Mouse (Mus musculus) CH12.LX (cell line): ENCODE results near the gene Tgif2. TPM values are rescaled to one million over a fixed set of nuclear protein-coding genes. Genes with fewer than 3 reads are reported as not detected.
A peak's percentile ranks its signal among the peaks of the same experiment; 100 is the strongest.
"Not testable (repeated sequence)": the region's sequence is repeated elsewhere in the genome, so short reads cannot be mapped to it uniquely, and the experiment has no call there.

Experiments
- DNase-seq: peaks from one replicate; pipeline ENCODE4 v3.0.0-alpha.2; 2013; ENCODE audit errors: extremely low read depth
- H3K27ac ChIP-seq: 2 replicates; pipeline ENCODE4 v1.5.1; 2012; ENCODE audit warnings: low read depth, mild to moderate bottlenecking, control low read depth, moderate library complexity; ENCODE audit not compliant: insufficient read depth
- H3K27me3 ChIP-seq: replicated peaks from 2 replicates; pipeline ENCODE3; 2012; ENCODE audit warnings: inconsistent platforms
- H3K36me3 ChIP-seq, 2 experiments: replicated peaks in 1 of 2; 2 replicates each; pipeline versions ENCODE3 to v1.6.1; 2012; ENCODE audit warnings: inconsistent platforms in 1 of 2, low read length in 1 of 2, mild to moderate bottlenecking in 1 of 2, mixed read lengths in 1 of 2, moderate library complexity in 1 of 2; ENCODE audit not compliant: control insufficient read depth in 1 of 2, insufficient read depth in 1 of 2
- H3K4me1 ChIP-seq, 2 experiments: 2 replicates each; pipeline ENCODE4 v1.6.1; 2012; ENCODE audit warnings: inconsistent platforms in 1 of 2, moderate library complexity in 1 of 2; ENCODE audit not compliant: insufficient read depth in 2 of 2, control insufficient read depth in 1 of 2
- H3K4me2 ChIP-seq: 2 replicates; pipeline ENCODE4 v1.6.1; 2012; ENCODE audit warnings: low read depth, mild to moderate bottlenecking, control low read depth; ENCODE audit not compliant: poor library complexity, insufficient read depth, severe bottlenecking
- H3K4me3 ChIP-seq, 3 experiments: fragments of 150-350 bp in 1 of 3; sonication (generic) in 1 of 3; replicated peaks in 1 of 3; 2 replicates each; pipeline versions ENCODE3 to v1.5.1; 2011 to 2012; ENCODE audit warnings: low read depth in 2 of 3, low read length in 2 of 3, mild to moderate bottlenecking in 2 of 3, moderate library complexity in 2 of 3, control low read depth in 1 of 3, improper control_type of control experiment in 1 of 3, inconsistent platforms in 1 of 3, mixed read lengths in 1 of 3; ENCODE audit not compliant: poor library complexity in 1 of 3
- H3K79me2 ChIP-seq: replicated peaks from 2 replicates; pipeline ENCODE4 v1.6.1; 2012; ENCODE audit warnings: mild to moderate bottlenecking, moderate library complexity; ENCODE audit not compliant: control insufficient read depth, poor library complexity, insufficient read depth, severe bottlenecking; ENCODE audit errors: extremely low read depth
- H3K9ac ChIP-seq: 2 replicates; pipeline ENCODE4 v1.6.1; 2012; ENCODE audit warnings: low read depth, mild to moderate bottlenecking, control low read depth, moderate library complexity; ENCODE audit not compliant: insufficient read depth
- H3K9me3 ChIP-seq: replicated peaks from 2 replicates; pipeline ENCODE3; 2012; ENCODE audit warnings: low read length, inconsistent platforms, mixed read lengths
- CHD2 ChIP-seq: IDR thresholded peaks from 2 replicates; pipeline ENCODE4 v1.6.1; 2011; ENCODE audit warnings: low read length, improper control_type of control experiment
- CTCF ChIP-seq, 2 experiments: IDR thresholded peaks in 1 of 2; conservative IDR thresholded peaks in 1 of 2; 2 replicates each; pipeline ENCODE4 v1.5.1; 2011 to 2012; ENCODE audit warnings: low read depth in 2 of 2, low read length in 2 of 2, improper control_type of control experiment in 1 of 2, inconsistent platforms in 1 of 2, mild to moderate bottlenecking in 1 of 2, moderate library complexity in 1 of 2
- E2F4 ChIP-seq: IDR thresholded peaks from 2 replicates; pipeline ENCODE4 v1.6.1; 2011; ENCODE audit warnings: low read depth, low read length, improper control_type of control experiment; ENCODE audit not compliant: insufficient replicate concordance
- EP300 ChIP-seq: IDR thresholded peaks from 2 replicates; pipeline ENCODE4 v1.6.1; 2011; ENCODE audit warnings: low read length, improper control_type of control experiment
- ETS1 ChIP-seq: conservative IDR thresholded peaks from 2 replicates; pipeline ENCODE4 v1.6.1; 2012; ENCODE audit warnings: low read depth, mild to moderate bottlenecking, inconsistent platforms, low read length, improper control_type of control experiment, moderate library complexity
- GABPA ChIP-seq: IDR thresholded peaks from 2 replicates; pipeline ENCODE4 v1.6.1; 2012; ENCODE audit warnings: low read depth, low read length, improper control_type of control experiment, inconsistent platforms; ENCODE audit not compliant: insufficient replicate concordance
- JUND ChIP-seq: conservative IDR thresholded peaks from 2 replicates; pipeline ENCODE4 v1.6.1; 2011; ENCODE audit warnings: low read depth, low read length, improper control_type of control experiment
- KAT2A ChIP-seq: IDR thresholded peaks from 2 replicates; pipeline ENCODE4 v1.6.1; 2012; ENCODE audit warnings: low read length, improper control_type of control experiment, inconsistent platforms; ENCODE audit not compliant: insufficient replicate concordance
- MAFK ChIP-seq: IDR thresholded peaks from 2 replicates; pipeline ENCODE4 v1.6.1; 2011; ENCODE audit warnings: low read length, improper control_type of control experiment; ENCODE audit not compliant: insufficient replicate concordance
- MAX ChIP-seq: IDR thresholded peaks from 2 replicates; pipeline ENCODE4 v1.6.1; 2011; ENCODE audit warnings: low read length, improper control_type of control experiment
- MAZ ChIP-seq: IDR thresholded peaks from 2 replicates; pipeline ENCODE4 v1.6.1; 2012; ENCODE audit warnings: low read depth, mild to moderate bottlenecking, inconsistent platforms, low read length, improper control_type of control experiment, moderate library complexity
- MEF2A ChIP-seq: IDR thresholded peaks from 2 replicates; pipeline ENCODE4 v1.6.1; 2014; ENCODE audit warnings: low read depth, mild to moderate bottlenecking, inconsistent platforms, low read length, improper control_type of control experiment, borderline replicate concordance
- MXI1 ChIP-seq: IDR thresholded peaks from 2 replicates; pipeline ENCODE4 v1.6.1; 2011; ENCODE audit warnings: mild to moderate bottlenecking, low read depth, low read length, improper control_type of control experiment
- NRF1 ChIP-seq: IDR thresholded peaks from 2 replicates; pipeline ENCODE4 v1.6.1; 2014; ENCODE audit warnings: low read depth, mild to moderate bottlenecking, inconsistent platforms, low read length, improper control_type of control experiment, moderate library complexity
- PAX5 ChIP-seq: IDR thresholded peaks from 2 replicates; pipeline ENCODE4 v1.6.1; 2012; ENCODE audit warnings: low read length, inconsistent platforms, mixed read lengths
- POLR2AphosphoS2 ChIP-seq: IDR thresholded peaks from 2 replicates; pipeline ENCODE4 v1.6.1; 2011; ENCODE audit warnings: low read depth, low read length, improper control_type of control experiment
- RAD21 ChIP-seq: IDR thresholded peaks from 2 replicates; pipeline ENCODE4 v1.6.1; 2011; ENCODE audit warnings: low read depth, mild to moderate bottlenecking, low read length, improper control_type of control experiment, moderate library complexity
- RCOR1 ChIP-seq: conservative IDR thresholded peaks from 2 replicates; pipeline ENCODE4 v1.6.1; 2012; ENCODE audit warnings: low read depth, mild to moderate bottlenecking, inconsistent platforms, low read length, improper control_type of control experiment
- SIN3A ChIP-seq: IDR thresholded peaks from 2 replicates; pipeline ENCODE4 v1.6.1; 2012; ENCODE audit warnings: low read length, improper control_type of control experiment, inconsistent platforms
- SMC3 ChIP-seq: IDR thresholded peaks from 2 replicates; pipeline ENCODE4 v1.6.1; 2011; ENCODE audit warnings: low read depth, low read length, improper control_type of control experiment
- USF1 ChIP-seq: IDR thresholded peaks from 2 replicates; pipeline ENCODE4 v1.6.1; 2014; ENCODE audit warnings: low read depth, mild to moderate bottlenecking, inconsistent platforms, low read length, improper control_type of control experiment
- ZKSCAN1 ChIP-seq: IDR thresholded peaks from 2 replicates; pipeline ENCODE4 v1.6.1; 2012; ENCODE audit warnings: low read depth, inconsistent platforms, low read length, improper control_type of control experiment, borderline replicate concordance
- ZMIZ1 ChIP-seq: IDR thresholded peaks from 2 replicates; pipeline ENCODE4 v1.6.1; 2012; ENCODE audit warnings: low read depth, mild to moderate bottlenecking, inconsistent platforms, low read length, improper control_type of control experiment
- ZNF384 ChIP-seq: IDR thresholded peaks from 2 replicates; pipeline ENCODE4 v1.6.1; 2012; ENCODE audit warnings: low read depth, low read length, improper control_type of control experiment, inconsistent platforms
- dilution Hi-C: fragments of 300-500 bp; cut with MboI; formaldehyde crosslinking; loops from 2 replicates; pipeline ENCODE4 v1.14.3; 2020; ENCODE audit warnings: low sequenced_read_pairs; ENCODE audit not compliant: extremely low pct_unique_long_range_greater_than_20kb, extremely low pct_ligation_motif_present
- in situ Hi-C: fragments of 300-500 bp; cut with MboI; formaldehyde crosslinking; loops from 3 replicates; pipeline ENCODE4 v1.14.3; 2019; ENCODE audit warnings: low sequenced_read_pairs, low pct_ligation_motif_present, low pct_unique_long_range_greater_than_20kb, mixed read lengths
- polyA plus RNA-seq: library from polyadenylated mRNA; unstranded; fragments of >175 nt; gene quantifications from 2 replicates; pipeline ENCODE4 v1.2.1, GENCODE M21; 2012; ENCODE audit warnings: low read depth; ENCODE audit not compliant: insufficient read length
- total RNA-seq, 2 experiments: library from RNA; depleted of rRNA; stranded (reverse); fragments of 300-350 nt in 1 of 2; fragments of >200 nt in 1 of 2; gene quantifications; 2 replicates each; pipeline ENCODE4 v1.2.3; 2012 to 2014

Tgif2 gene
- total and polyA plus RNA-seq, 3 experiments = 10.3 to 12.2 (median 11.3) TPM

- H3K9me3 ChIP-seq = not testable (repeated sequence)
- TF ChIP-seq CTCF (conservative IDR thresholded peaks at IDR 0.05 in 1 of 2, IDR thresholded peaks at IDR 0.05 in 1 of 2; ENCODE audit: low read depth in 2 of 2, low read length in 2 of 2) = 0 out of 4 replicates have a peak, but pooled peaks of 1 of the 2 experiments have one; percentile 3
- TF ChIP-seq, all 38 proteins: peak for 1; not testable (repeated sequence) for 37
- H3K27me3 ChIP-seq, H3K9ac ChIP-seq, H3K36me3 ChIP-seq, H3K27ac ChIP-seq, H3K79me2 ChIP-seq, H3K4me2 ChIP-seq, in situ Hi-C loops, dilution Hi-C loops, H3K4me1 ChIP-seq, DNase-seq, H3K4me3 ChIP-seq: not testable (repeated sequence)
These were observed 14.7 kb upstream of the Tgif2 start for GRCm38 (mm10) chr2:156825128-156825527.

GRCm38 (mm10) chr2:156834336-156834735 lies 5.5 kb upstream of the Tgif2 start:
- DNase-seq = no peak
- TF ChIP-seq SIN3A (no peak), NRF1 (no peak), POLR2AphosphoS2 (no peak), RAD21 (no peak), PAX5 (no peak), MAFK (no peak), ETS1 (no peak), CHD2 (no peak), MAX (no peak), KAT2A (no peak), ZNF384 (no peak), RCOR1 (no peak), SMC3 (no peak), GABPA (no peak), EP300 (no peak)
- TF ChIP-seq, all 38 proteins: peak for 0
- Histone ChIP-seq H3K27ac (no peak overlapping the region), H3K4me1 (peaks cover 2 to 4% of the 10 kb centered on the region in 2 experiments; a peak in 3 of 4 replicates), H3K9me3 (peaks cover 4% of the 10 kb centered on the region), H3K9ac (no peak overlapping the region), H3K27me3 (no peaks in the 10 kb centered on the region), H3K4me3 (no peak overlapping the region), H3K36me3 (peaks cover 0 to 28% of the 10 kb centered on the region in 2 experiments), H3K79me2 (no peaks in the 10 kb centered on the region), H3K4me2 (no peak overlapping the region)
- in situ Hi-C loops (no loop called here), dilution Hi-C loops (no loop called here)

- Histone ChIP-seq H3K36me3 (peaks cover 0 to 19% of the 10 kb centered on the region in 2 experiments), H3K9me3 (no peaks in the 10 kb centered on the region), H3K4me3 (no peak overlapping the region), H3K9ac (no peak overlapping the region), H3K4me2 (no peak overlapping the region), H3K4me1 (peaks cover 4 to 31% of the 10 kb centered on the region in 2 experiments), H3K79me2 (peaks cover 18% of the 10 kb centered on the region; the same call in 1 of the 2 replicates), H3K27me3 (no peaks in the 10 kb centered on the region), H3K27ac (no peak overlapping the region)
- in situ Hi-C loops (no loop called here), dilution Hi-C loops (no loop called here)
- no peak for TF ChIP-seq RAD21
- TF ChIP-seq JUND = no peak
- TF ChIP-seq GABPA = no peak
- no peak for TF ChIP-seq PAX5
- no peak for TF ChIP-seq USF1
- no peak for TF ChIP-seq MEF2A
- TF ChIP-seq EP300 = no peak
- TF ChIP-seq MXI1 = no peak
- TF ChIP-seq ZKSCAN1 = no peak
- no peak for TF ChIP-seq MAZ
- TF ChIP-seq MAFK = no peak
- TF ChIP-seq ZMIZ1 = no peak
- TF ChIP-seq E2F4 = no peak
- TF ChIP-seq SMC3 = no peak
- DNase-seq = no peak
These were observed 968 bp upstream of the Tgif2 start for GRCm38 (mm10) chr2:156838839-156839238.
